Mouse (Mus musculus) ovary, postnatal 10 days (tissue): Measurements from ENCODE around the gene Ngp.
A peak's percentile ranks its signal among the peaks of the same experiment; 100 is the strongest.

ENCODE experiments used
- DNase-seq: peaks from one replicate; pipeline ENCODE4 v3.0.0; 2022; ENCODE audit warnings: low spot score

Ngp gene

GRCm38 (mm10) chr9:110433045-110433444, 13.5 kb downstream of the Ngp start:
- no peak for DNase-seq

GRCm38 (mm10) chr9:110436041-110436440, 16.5 kb downstream of the Ngp start:
- DNase-seq, result no peak

GRCm38 (mm10) chr9:110440049-110440448, 20.5 kb downstream of the Ngp start:
- no peak for DNase-seq

- DNase-seq, result no peak
Observed at GRCm38 (mm10) chr9:110440559-110440958, 21.0 kb downstream of the Ngp start.

GRCm38 (mm10) chr9:110448356-110448755, 28.8 kb downstream of the Ngp start:
- DNase-seq, result no peak

- peak; percentile 19 for DNase-seq
Observed at GRCm38 (mm10) chr9:110448857-110449617, 29.5 kb downstream of the Ngp start.

- no peak for DNase-seq
Observed at GRCm38 (mm10) chr9:110452523-110452922, 33.0 kb downstream of the Ngp start.

GRCm38 (mm10) chr9:110457926-110458325, 38.4 kb downstream of the Ngp start:
- no peak for DNase-seq

- no peak for DNase-seq
Observed at GRCm38 (mm10) chr9:110459145-110459727, 39.7 kb downstream of the Ngp start.

- no peak for DNase-seq
Observed at GRCm38 (mm10) chr9:110460884-110461815, 41.6 kb downstream of the Ngp start.

- DNase-seq, result no peak
Observed at GRCm38 (mm10) chr9:110462321-110462720, 42.8 kb downstream of the Ngp start.

- DNase-seq, result no peak
Observed at GRCm38 (mm10) chr9:110463983-110464591, 44.5 kb downstream of the Ngp start.

- DNase-seq, result no peak
Observed at GRCm38 (mm10) chr9:110465336-110465735, 45.8 kb downstream of the Ngp start.

GRCm38 (mm10) chr9:110466179-110466578, 46.6 kb downstream of the Ngp start:
- DNase-seq, result no peak
